In the genomic region with DNA sequence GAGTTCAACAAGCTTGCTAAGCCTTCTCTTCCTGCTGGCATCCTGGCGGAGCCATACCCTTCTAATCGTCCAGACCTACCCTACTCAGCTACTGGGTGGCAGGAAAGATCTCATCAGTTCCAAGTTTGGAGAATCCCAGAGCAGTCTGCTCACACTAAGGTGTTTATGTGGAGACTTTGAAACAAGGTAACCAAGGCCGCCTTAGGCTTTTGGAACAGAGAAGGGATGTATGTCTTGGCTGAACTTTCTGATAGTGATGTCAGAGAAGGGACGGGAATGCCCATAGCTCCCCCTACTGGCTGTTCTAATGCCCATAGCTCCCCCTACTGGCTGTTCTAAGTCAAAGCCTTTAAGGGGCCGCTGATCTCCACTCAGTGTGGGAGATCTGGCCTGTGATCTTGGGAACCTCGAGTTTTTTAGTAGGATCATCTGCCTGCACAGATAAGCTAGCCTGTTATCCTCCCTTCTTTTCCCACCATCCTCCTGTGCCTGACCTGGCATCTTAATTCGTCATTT, we compare ENCODE assay signal across 10 mouse cellular contexts. TPM values are rescaled to one million over a fixed set of nuclear protein-coding genes. Genes with fewer than 3 reads are reported as not detected.
DNase-seq lines count a peak whose midpoint lies in the region; ATAC-seq and TF ChIP-seq lines count a peak whose summit lies in the region.
"Had no signal": no experiment of that assay in that cellular context is flagged by ENCODE, and none has a peak within 500 bp of the region (broad histone marks: within the 10 kb centered on the region; RNA-seq: fewer than 3 reads in every experiment).

No protein-coding gene starts in this region.

- H3K4me3 ChIP-seq in forebrain, embryonic 11.5 days (ENCODE audit: low read depth, low read length): no peak overlapping the region
- H3K4me3 ChIP-seq in forebrain, embryonic 12.5 days (replicated peaks): no peak overlapping the region
- H3K4me3 ChIP-seq in cortical plate, adult 2 months (ENCODE audit: insufficient read depth, low read length): no peak overlapping the region
- no peak overlapping the region for H3K4me3 ChIP-seq in lung, postnatal 0 days (ENCODE audit: low read depth, low read length)
- H3K4me3 ChIP-seq: limb, embryonic 12.5 days; stomach, embryonic 15.5 days had no signal

- WGBS in forebrain, embryonic 11.5 days: 33% methylated on average over 7 of the region's 7 CpGs
- WGBS in forebrain, embryonic 12.5 days: 32% methylated on average over 7 of the region's 7 CpGs
- WGBS in lung, postnatal 0 days: 27% methylated on average over 7 of the region's 7 CpGs

- TF ChIP-seq POLR2A in cortical plate, adult 2 months (IDR thresholded peaks at IDR 0.05; ENCODE audit: extremely low read depth, insufficient read depth, low read length): no peak

- H3K27ac ChIP-seq in forebrain, embryonic 11.5 days (ENCODE audit: low read depth, low read length): no peak overlapping the region
- no peak overlapping the region for H3K27ac ChIP-seq in forebrain, embryonic 12.5 days
- H3K27ac ChIP-seq in cortical plate, adult 2 months (ENCODE audit: insufficient read depth, low read length): no peak overlapping the region
- H3K27ac ChIP-seq in lung, postnatal 0 days (ENCODE audit: low read length): no peak overlapping the region
- H3K27ac ChIP-seq: limb, embryonic 12.5 days; stomach, embryonic 15.5 days had no signal

- no peak overlapping the region for H3K4me2 ChIP-seq in forebrain, embryonic 11.5 days (ENCODE audit: low read depth, low read length, severe bottlenecking)
- H3K4me2 ChIP-seq in forebrain, embryonic 12.5 days: no peak overlapping the region
- H3K4me2 ChIP-seq in lung, postnatal 0 days (replicated peaks; ENCODE audit: low read depth, low read length): no peak overlapping the region
- H3K4me2 ChIP-seq: limb, embryonic 12.5 days; stomach, embryonic 15.5 days had no signal

- no peaks in the 10 kb centered on the region for H3K36me3 ChIP-seq in forebrain, embryonic 11.5 days (ENCODE audit: control insufficient read depth, insufficient read depth, low read length)
- H3K36me3 ChIP-seq in forebrain, embryonic 12.5 days (replicated peaks): no peaks in the 10 kb centered on the region
- H3K36me3 ChIP-seq in lung, postnatal 0 days (ENCODE audit: insufficient read depth, low read length): no peaks in the 10 kb centered on the region
- H3K36me3 ChIP-seq: limb, embryonic 12.5 days; stomach, embryonic 15.5 days had no signal

- TF ChIP-seq EP300 in lung, postnatal 0 days (IDR thresholded peaks at IDR 0.05): no peak

- no peaks in the 10 kb centered on the region for H3K4me1 ChIP-seq in forebrain, embryonic 11.5 days (replicated peaks; ENCODE audit: control insufficient read depth, insufficient read depth, low read length)
- H3K4me1 ChIP-seq in forebrain, embryonic 12.5 days: peaks cover 12% of the 10 kb centered on the region; the same call in 1 of the 2 replicates
- no peaks in the 10 kb centered on the region for H3K4me1 ChIP-seq in cortical plate, adult 2 months (ENCODE audit: control insufficient read depth, insufficient read depth, low read length)
- no peaks in the 10 kb centered on the region for H3K4me1 ChIP-seq in lung, postnatal 0 days (ENCODE audit: insufficient read depth, low read depth, low read length)
- H3K4me1 ChIP-seq: limb, embryonic 12.5 days; stomach, embryonic 15.5 days had no signal

- TF ChIP-seq CTCF in cortical plate, adult 2 months (IDR thresholded peaks at IDR 0.05; ENCODE audit: extremely low read depth, insufficient read depth, low read length): peak; percentile 97
- peak; percentile 98 for TF ChIP-seq CTCF in lung, postnatal 0 days (IDR thresholded peaks at IDR 0.05)

- H3K27me3 ChIP-seq in forebrain, embryonic 11.5 days (ENCODE audit: control insufficient read depth, insufficient read depth, low read length): no peaks in the 10 kb centered on the region; the same call in 1 of the 2 replicates
- H3K27me3 ChIP-seq in forebrain, embryonic 12.5 days: peaks cover 5% of the 10 kb centered on the region
- no peaks in the 10 kb centered on the region for H3K27me3 ChIP-seq in lung, postnatal 0 days (replicated peaks; ENCODE audit: insufficient read depth, low read length)
- H3K27me3 ChIP-seq: stomach, embryonic 15.5 days had no signal

- DNase-seq in forebrain, embryonic 11.5 days (ENCODE audit: low spot score): peak; percentile 70
- peak; percentile 37 for DNase-seq in right cerebral cortex, postnatal 25 days
- no peak for DNase-seq in right cerebral cortex, postnatal 36 days (ENCODE audit: low spot score in 2 of 2)
- peak; percentile 67 for DNase-seq in kidney, adult 9 months
- DNase-seq in lung, postnatal 0 days (ENCODE audit: low spot score): peak; percentile 72
- DNase-seq in thymus, postnatal 25 days: peak; percentile 58

- no peak for ATAC-seq in forebrain, embryonic 11.5 days (replicated peaks; ENCODE audit: low FRiP score)
- no peak for ATAC-seq in forebrain, embryonic 12.5 days (ENCODE audit: low FRiP score)
- peak; percentile 48 for ATAC-seq in lung, postnatal 0 days

- H3K9ac ChIP-seq in forebrain, embryonic 11.5 days (ENCODE audit: low read length): no peak overlapping the region
- no peak overlapping the region for H3K9ac ChIP-seq in forebrain, embryonic 12.5 days
- no peak overlapping the region for H3K9ac ChIP-seq in lung, postnatal 0 days (replicated peaks; ENCODE audit: low read depth)
- H3K9ac ChIP-seq: limb, embryonic 12.5 days; stomach, embryonic 15.5 days had no signal

- no peaks in the 10 kb centered on the region for H3K9me3 ChIP-seq in forebrain, embryonic 11.5 days (ENCODE audit: control insufficient read depth, low read length)
- no peaks in the 10 kb centered on the region for H3K9me3 ChIP-seq in forebrain, embryonic 12.5 days
- no peaks in the 10 kb centered on the region for H3K9me3 ChIP-seq in lung, postnatal 0 days (ENCODE audit: low read length)
- H3K9me3 ChIP-seq: stomach, embryonic 15.5 days had no signal

RNA-seq across cellular contexts. Expression of a gene that starts 22.4 kb away (rescaled TPM):
- polyA plus RNA-seq in forebrain, embryonic 11.5 days (2014; fragmentation: Nextera tagmentation; extraction: Ambion mirVana): 0.25 and 0.32 TPM in 2 replicates
- 0.36 TPM in 1 of 2 replicates, not detected in the other for polyA plus RNA-seq in forebrain, embryonic 12.5 days (2016; fragmentation: Nextera tagmentation; extraction: Ambion mirVana)
- 23.7 and 27.7 TPM in 2 replicates for polyA plus RNA-seq in cortical plate, adult 2 months (2012; rRNA removed)
- polyA plus RNA-seq in lung, postnatal 0 days (2015; fragmentation: Nextera tagmentation; extraction: Ambion mirVana): 16.7 and 17.4 TPM in 2 replicates

RNA-seq across cellular contexts. Expression of a gene that starts 39.4 kb away (rescaled TPM):
- polyA plus RNA-seq in forebrain, embryonic 11.5 days (2014; fragmentation: Nextera tagmentation; extraction: Ambion mirVana): 0.48 and 0.71 TPM in 2 replicates
- 0.27 and 0.35 TPM in 2 replicates for polyA plus RNA-seq in forebrain, embryonic 12.5 days (2016; fragmentation: Nextera tagmentation; extraction: Ambion mirVana)
- polyA plus RNA-seq in cortical plate, adult 2 months (2012; rRNA removed): 0.19 TPM in 1 of 2 replicates, not detected in the other
- 23.1 and 23.2 TPM in 2 replicates for polyA plus RNA-seq in lung, postnatal 0 days (2015; fragmentation: Nextera tagmentation; extraction: Ambion mirVana)

RNA-seq across cellular contexts. Expression of a gene that starts 54.4 kb away (rescaled TPM):
- 0.80 and 0.83 TPM in 2 replicates for polyA plus RNA-seq in forebrain, embryonic 11.5 days (2014; fragmentation: Nextera tagmentation; extraction: Ambion mirVana)
- 0.74 and 0.89 TPM in 2 replicates for polyA plus RNA-seq in forebrain, embryonic 12.5 days (2016; fragmentation: Nextera tagmentation; extraction: Ambion mirVana)
- polyA plus RNA-seq in cortical plate, adult 2 months (2012; rRNA removed): 0.32 and 0.56 TPM in 2 replicates
- 1.7 and 2.1 TPM in 2 replicates for polyA plus RNA-seq in lung, postnatal 0 days (2015; fragmentation: Nextera tagmentation; extraction: Ambion mirVana)

RNA-seq across cellular contexts. Expression of a gene that starts 54.4 kb away (rescaled TPM):
- 181 and 183 TPM in 2 replicates for polyA plus RNA-seq in forebrain, embryonic 11.5 days (2014; fragmentation: Nextera tagmentation; extraction: Ambion mirVana)
- 193 and 200 TPM in 2 replicates for polyA plus RNA-seq in forebrain, embryonic 12.5 days (2016; fragmentation: Nextera tagmentation; extraction: Ambion mirVana)
- 53.1 and 54.8 TPM in 2 replicates for polyA plus RNA-seq in cortical plate, adult 2 months (2012; rRNA removed)
- 85.5 and 87.8 TPM in 2 replicates for polyA plus RNA-seq in lung, postnatal 0 days (2015; fragmentation: Nextera tagmentation; extraction: Ambion mirVana)

Comparison
In these comparisons a context has a peak if more than half of its experiments do, and no peak if none do; other contexts are left out.
1. DNase-seq: peak in forebrain, embryonic 11.5 days (single experiment), right cerebral cortex, postnatal 25 days (single experiment), kidney, adult 9 months (single experiment), lung, postnatal 0 days (single experiment) and thymus, postnatal 25 days (single experiment); none in right cerebral cortex, postnatal 36 days (0 of 2).
2. RNA of a gene that starts 22.4 kb away (polyA plus RNA-seq): 23.7 to 27.7 TPM in cortical plate, adult 2 months and 16.7 to 17.4 TPM in lung, postnatal 0 days; 0.25 to 0.32 TPM in forebrain, embryonic 11.5 days and 0.36 TPM in forebrain, embryonic 12.5 days; every median in the first group is over 10 times any median in the second.
3. RNA of a gene that starts 39.4 kb away (polyA plus RNA-seq): 23.1 to 23.2 TPM in lung, postnatal 0 days; 0.48 to 0.71 TPM in forebrain, embryonic 11.5 days, 0.27 to 0.35 TPM in forebrain, embryonic 12.5 days and 0.19 TPM in cortical plate, adult 2 months; every median in the first group is over 10 times any median in the second.